Mouse (Mus musculus): ENCODE measurements around the gene Gfod2. TPM values are rescaled to one million over a fixed set of nuclear protein-coding genes. Genes with fewer than 3 reads are reported as not detected.
A peak's percentile ranks its signal among the peaks of the same experiment; 100 is the strongest.

Gene Gfod2
- polyA plus RNA-seq, 1 experiment from 2014 or later: 75.4 TPM

DNA sequence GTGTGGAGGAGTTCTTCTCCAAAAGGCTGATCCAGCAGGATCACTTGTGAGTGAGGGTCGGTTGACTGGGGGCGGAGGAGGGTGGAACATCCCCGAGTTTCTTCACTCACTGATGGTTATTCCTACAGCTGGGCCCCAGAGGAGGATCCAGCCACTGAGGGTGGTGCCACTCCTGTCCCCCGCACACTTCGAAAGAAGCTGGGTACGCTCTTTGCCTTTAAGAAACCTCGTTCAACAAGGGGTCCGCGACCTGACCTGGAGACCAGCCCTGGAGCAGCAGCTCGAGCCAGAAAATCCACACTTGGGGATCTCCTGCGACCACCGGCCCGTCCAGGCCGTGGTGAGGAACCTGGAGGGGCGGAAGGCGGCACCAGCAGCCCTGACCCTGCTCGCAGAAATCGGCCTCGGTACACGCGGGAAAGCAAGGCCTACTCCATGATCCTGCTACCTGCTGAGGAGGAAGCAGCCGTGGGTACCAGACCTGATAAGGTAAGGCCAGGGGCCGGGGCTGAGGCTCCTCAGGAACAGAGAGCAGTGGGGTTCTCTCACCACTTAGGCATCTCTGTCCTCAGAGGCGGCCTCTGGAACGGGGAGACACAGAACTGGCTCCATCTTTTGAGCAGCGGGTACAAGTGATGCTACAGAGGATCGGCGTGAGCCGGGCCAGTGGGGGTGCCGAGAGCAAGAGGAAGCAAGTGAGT, 63.2 kb downstream of the Gfod2 start:
- no peak for DNase-seq
- peak overlapping the region; percentile 75 for H3K4me2 ChIP-seq (ENCODE audit: low read length)
- no peaks in the 10 kb centered on the region for H3K27me3 ChIP-seq (ENCODE audit: control insufficient read depth, insufficient read depth, low read length)
- no peak for ATAC-seq (ENCODE audit: low FRiP score, low TSS enrichment)
- WGBS: 84% methylated on average over 30 of the region's 30 CpGs
- H3K9me3 ChIP-seq (ENCODE audit: control insufficient read depth, low read length): no peaks in the 10 kb centered on the region
- H3K4me1 ChIP-seq (ENCODE audit: control insufficient read depth, insufficient read depth, low read length): peaks cover 14% of the 10 kb centered on the region
- peak overlapping the region; percentile 68 for H3K4me3 ChIP-seq (replicated peaks; ENCODE audit: low read depth, low read length)
- H3K36me3 ChIP-seq (ENCODE audit: control insufficient read depth, insufficient read depth, low read length): peaks cover 38% of the 10 kb centered on the region
- peak overlapping the region; percentile 73 for H3K9ac ChIP-seq (replicated peaks; ENCODE audit: low read length)
- H3K27ac ChIP-seq (replicated peaks; ENCODE audit: low read depth, low read length): peak overlapping the region; percentile 92

DNA sequence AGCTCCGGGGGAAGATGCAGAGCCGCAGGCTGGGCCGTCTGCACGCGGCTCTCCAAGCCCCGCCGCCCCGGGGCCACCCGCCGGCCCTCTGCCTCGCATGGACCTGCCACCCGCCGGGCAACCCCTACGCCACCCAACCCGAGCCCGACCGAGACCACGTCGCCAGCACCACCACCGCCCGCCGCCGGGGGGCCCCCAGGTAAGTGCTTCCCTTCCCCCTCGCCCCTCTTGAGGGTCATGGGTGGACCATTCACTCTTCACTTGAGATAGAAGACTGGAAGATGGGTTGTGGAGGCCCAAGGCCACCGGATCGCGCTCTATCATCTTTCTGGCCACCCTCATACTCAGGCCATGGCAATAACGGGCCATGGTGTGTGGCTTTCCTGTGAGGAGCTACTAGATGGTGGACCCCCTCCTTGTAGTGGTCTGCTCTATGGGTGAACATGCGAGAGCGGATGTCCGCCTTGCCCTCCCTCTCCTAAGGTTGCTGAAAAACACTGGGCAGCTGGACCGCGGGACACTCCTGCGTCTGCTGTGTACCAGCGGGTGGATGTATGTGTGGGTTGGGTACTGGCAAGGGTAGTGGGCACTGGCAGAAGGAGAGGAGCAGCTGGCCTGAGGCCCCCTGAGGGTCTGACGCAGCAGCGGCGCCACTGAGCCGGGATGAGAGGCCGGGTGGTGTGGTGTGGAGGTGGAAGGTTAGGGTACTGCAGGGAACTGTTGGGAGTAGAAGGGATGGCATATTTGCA, 64.2 kb downstream of the Gfod2 start:
- ATAC-seq (ENCODE audit: low FRiP score, low TSS enrichment) (peak; percentile 64), DNase-seq (peak; percentile 75)
- peaks cover 34% of the 10 kb centered on the region for H3K36me3 ChIP-seq (ENCODE audit: control insufficient read depth, insufficient read depth, low read length)
- no peaks in the 10 kb centered on the region for H3K9me3 ChIP-seq (ENCODE audit: control insufficient read depth, low read length)
- H3K4me2 ChIP-seq (ENCODE audit: low read length): peak overlapping the region; percentile 75
- H3K4me1 ChIP-seq (ENCODE audit: control insufficient read depth, insufficient read depth, low read length): peaks cover 10% of the 10 kb centered on the region
- H3K9ac ChIP-seq (replicated peaks; ENCODE audit: low read length): peak overlapping the region; percentile 73
- WGBS: 4% methylated on average over 40 of the region's 40 CpGs
- H3K4me3 ChIP-seq (replicated peaks; ENCODE audit: low read depth, low read length): peak overlapping the region; percentile 68
- no peaks in the 10 kb centered on the region for H3K27me3 ChIP-seq (ENCODE audit: control insufficient read depth, insufficient read depth, low read length)
- H3K27ac ChIP-seq (replicated peaks; ENCODE audit: low read depth, low read length): peak overlapping the region; percentile 92

DNA sequence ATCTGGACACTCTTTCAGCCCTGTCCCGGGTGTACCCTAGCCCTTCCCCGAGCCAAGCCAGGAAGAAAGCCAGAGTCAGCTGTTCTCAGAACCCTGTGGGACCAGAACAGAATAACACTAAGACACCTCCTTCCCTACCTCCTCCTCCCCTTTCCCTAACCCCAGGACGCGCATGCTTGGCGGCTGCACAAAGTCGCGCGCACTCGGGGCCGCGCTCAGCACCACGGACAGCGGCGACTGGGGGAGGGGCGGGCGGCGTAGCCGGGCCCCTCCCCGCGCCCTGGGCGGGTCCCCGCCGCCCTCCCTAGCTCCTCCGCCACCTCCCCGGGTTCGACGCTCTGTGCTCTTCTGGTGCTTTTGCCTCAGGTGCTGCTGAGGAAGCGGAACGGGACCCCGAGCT, 64.8 kb downstream of the Gfod2 start:
- DNase-seq (peak; percentile 91), ATAC-seq (ENCODE audit: low FRiP score, low TSS enrichment) (peak; percentile 78)
- Histone ChIP-seq H3K27me3 (ENCODE audit: control insufficient read depth, insufficient read depth, low read length) (no peaks in the 10 kb centered on the region), H3K9me3 (ENCODE audit: control insufficient read depth, low read length) (no peaks in the 10 kb centered on the region), H3K27ac (replicated peaks; ENCODE audit: low read depth, low read length) (peak overlapping the region; percentile 92), H3K4me1 (ENCODE audit: control insufficient read depth, insufficient read depth, low read length) (peaks cover 10% of the 10 kb centered on the region), H3K9ac (replicated peaks; ENCODE audit: low read length) (peak overlapping the region; percentile 73), H3K4me3 (replicated peaks; ENCODE audit: low read depth, low read length) (peak overlapping the region; percentile 68), H3K36me3 (ENCODE audit: control insufficient read depth, insufficient read depth, low read length) (peaks cover 29% of the 10 kb centered on the region), H3K4me2 (ENCODE audit: low read length) (peak overlapping the region; percentile 75)
- WGBS: 3% methylated on average over 30 of the region's 30 CpGs

DNA sequence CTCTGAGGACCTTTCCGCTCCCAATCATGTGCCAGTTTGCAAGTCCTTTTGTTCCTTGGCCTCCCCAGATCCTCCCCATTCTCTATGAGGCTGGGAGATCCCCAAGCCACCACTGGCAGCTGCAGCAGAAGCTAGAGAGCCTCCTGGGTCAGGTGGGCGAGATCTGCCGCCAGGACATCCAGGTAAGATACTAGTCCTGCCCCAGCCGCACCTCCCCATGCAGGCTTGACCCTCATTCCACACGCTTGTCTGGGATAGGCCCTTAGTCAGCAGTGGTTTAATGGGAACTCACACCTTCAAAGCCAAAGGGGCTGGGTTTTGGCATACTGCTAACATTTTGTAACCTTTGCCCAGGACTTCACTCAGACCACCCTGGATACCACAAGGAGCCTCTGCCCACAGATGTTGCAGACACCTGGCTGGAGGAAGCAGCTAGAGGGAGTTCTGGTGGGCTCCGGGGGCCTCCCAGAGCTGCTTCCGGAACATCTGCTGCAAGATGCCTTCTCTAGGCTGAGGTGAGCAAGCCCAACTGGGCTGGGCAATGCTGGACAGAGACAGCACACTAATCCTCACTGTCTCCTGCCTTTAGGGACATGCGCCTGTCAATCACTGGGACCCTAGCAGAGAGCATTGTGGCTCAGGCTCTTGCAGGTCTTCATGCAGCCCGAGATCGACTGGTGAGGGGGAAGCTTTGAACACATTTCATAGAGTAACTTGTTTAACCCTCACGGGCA, 65.8 kb downstream of the Gfod2 start:
- peaks cover 10% of the 10 kb centered on the region for H3K4me1 ChIP-seq (ENCODE audit: control insufficient read depth, insufficient read depth, low read length)

DNA sequence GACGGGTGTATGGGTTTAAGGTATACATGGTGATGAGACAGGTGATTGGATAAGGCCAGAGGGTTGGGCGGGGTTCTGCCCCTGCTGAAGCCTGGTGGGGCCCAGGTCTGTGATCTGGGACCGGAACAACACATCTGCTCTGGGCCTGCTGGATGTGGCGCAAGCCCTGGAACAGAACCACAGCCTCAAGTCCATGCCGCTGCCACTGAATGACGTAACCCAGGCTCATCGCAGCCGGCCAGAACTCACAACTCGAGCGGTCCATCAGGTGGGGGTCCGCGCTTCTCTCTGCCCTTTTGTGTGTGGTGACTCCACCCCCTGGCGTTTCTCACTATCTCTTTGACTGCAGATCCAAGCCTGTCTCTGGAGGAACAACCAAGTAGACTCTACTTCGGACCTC, 67.5 kb downstream of the Gfod2 start:
- no peaks in the 10 kb centered on the region for H3K9me3 ChIP-seq (ENCODE audit: control insufficient read depth, low read length)
- no peaks in the 10 kb centered on the region for H3K27me3 ChIP-seq (ENCODE audit: control insufficient read depth, insufficient read depth, low read length)
- 87% methylated on average over 14 of the region's 14 CpGs for WGBS
- H3K27ac ChIP-seq (replicated peaks; ENCODE audit: low read depth, low read length): no peak overlapping the region
- DNase-seq (no peak), ATAC-seq (ENCODE audit: low FRiP score, low TSS enrichment) (no peak)
- peaks cover 5% of the 10 kb centered on the region; the same call in 1 of the 2 replicates for H3K36me3 ChIP-seq (ENCODE audit: control insufficient read depth, insufficient read depth, low read length)
- H3K4me1 ChIP-seq (ENCODE audit: control insufficient read depth, insufficient read depth, low read length): peaks cover 10% of the 10 kb centered on the region
- H3K4me3 ChIP-seq (replicated peaks; ENCODE audit: low read depth, low read length): no peak overlapping the region
- H3K9ac ChIP-seq (replicated peaks; ENCODE audit: low read length): no peak overlapping the region
- H3K4me2 ChIP-seq (ENCODE audit: low read length): no peak overlapping the region

More for the DNA sequence above, 65.8 kb downstream of the Gfod2 start:
- no peak overlapping the region for H3K4me2 ChIP-seq (ENCODE audit: low read length)
- 96% methylated on average over 11 of the region's 11 CpGs for WGBS
- H3K36me3 ChIP-seq (ENCODE audit: control insufficient read depth, insufficient read depth, low read length): peaks cover 19% of the 10 kb centered on the region
- no peaks in the 10 kb centered on the region for H3K27me3 ChIP-seq (ENCODE audit: control insufficient read depth, insufficient read depth, low read length)
- H3K27ac ChIP-seq (replicated peaks; ENCODE audit: low read depth, low read length): no peak overlapping the region
- DNase-seq (no peak), ATAC-seq (ENCODE audit: low FRiP score, low TSS enrichment) (no peak)
- no peak overlapping the region for H3K9ac ChIP-seq (replicated peaks; ENCODE audit: low read length)
- H3K4me3 ChIP-seq (replicated peaks; ENCODE audit: low read depth, low read length): no peak overlapping the region
- no peaks in the 10 kb centered on the region for H3K9me3 ChIP-seq (ENCODE audit: control insufficient read depth, low read length)

DNA sequence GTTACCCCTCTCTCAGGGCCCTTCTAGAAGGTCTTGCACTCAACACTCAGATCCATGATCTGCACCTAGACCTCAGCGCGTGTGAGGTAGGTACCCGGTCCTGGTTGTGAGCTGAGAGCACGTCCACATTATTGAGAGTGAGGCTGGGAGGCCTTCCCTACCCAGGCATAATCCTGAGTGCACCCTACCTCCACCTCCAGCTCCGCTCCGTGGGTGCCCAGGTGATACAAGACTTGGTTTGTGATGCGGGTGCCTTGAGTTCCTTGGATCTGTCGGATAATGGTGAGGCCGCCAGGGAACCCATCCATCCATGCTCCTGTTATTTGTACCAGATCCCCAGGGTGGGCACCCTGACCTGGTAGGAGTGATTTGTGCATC, 68.5 kb downstream of the Gfod2 start:
- ATAC-seq (ENCODE audit: low FRiP score, low TSS enrichment): no peak
- 89% methylated on average over 9 of the region's 9 CpGs for WGBS
- H3K4me1 ChIP-seq (ENCODE audit: control insufficient read depth, insufficient read depth, low read length): peaks cover 3% of the 10 kb centered on the region

DNA sequence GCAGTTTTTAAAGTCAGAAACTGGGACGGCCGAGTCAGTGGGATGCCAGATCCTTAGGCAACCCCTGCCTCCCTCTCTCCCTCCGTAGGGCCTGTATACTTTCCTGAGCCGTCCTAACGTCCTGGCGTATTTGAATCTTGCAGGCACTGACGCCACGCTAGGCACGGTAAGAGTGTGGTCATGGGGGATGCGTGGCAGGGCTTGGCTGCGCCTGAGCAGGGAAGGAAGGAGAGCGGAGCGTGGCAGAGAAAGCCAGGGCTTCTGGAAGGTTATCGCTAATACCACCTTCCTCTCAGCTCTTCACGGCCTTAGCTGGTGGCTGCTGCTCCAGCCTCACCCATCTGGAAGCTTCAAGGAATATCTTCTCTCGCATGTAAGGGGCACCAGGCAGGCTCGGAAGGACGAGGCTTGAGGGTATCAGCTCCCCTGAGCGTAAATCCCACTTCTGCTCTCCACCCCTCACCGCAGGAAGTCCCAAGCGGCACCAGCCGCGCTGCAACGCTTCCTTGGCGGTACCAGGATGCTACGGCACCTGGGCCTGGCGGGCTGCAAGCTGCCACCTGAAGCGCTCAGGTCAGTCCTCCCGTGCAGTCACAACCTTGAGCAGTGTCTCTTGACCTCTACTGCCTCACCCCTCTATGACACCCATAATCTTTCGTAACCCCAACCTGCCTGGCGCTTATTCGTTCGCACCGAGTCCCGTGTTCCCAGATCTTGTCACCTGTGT, 69.0 kb downstream of the Gfod2 start:
- ATAC-seq (ENCODE audit: low FRiP score, low TSS enrichment) (no peak), DNase-seq (no peak)
- no peaks in the 10 kb centered on the region for H3K9me3 ChIP-seq (ENCODE audit: control insufficient read depth, low read length)
- H3K36me3 ChIP-seq (ENCODE audit: control insufficient read depth, insufficient read depth, low read length): peaks cover 2% of the 10 kb centered on the region; the same call in 1 of the 2 replicates
- H3K4me1 ChIP-seq (ENCODE audit: control insufficient read depth, insufficient read depth, low read length): no peaks in the 10 kb centered on the region
- WGBS: 56% methylated on average over 35 of the region's 35 CpGs
- no peak overlapping the region for H3K9ac ChIP-seq (replicated peaks; ENCODE audit: low read length)
- no peaks in the 10 kb centered on the region for H3K27me3 ChIP-seq (ENCODE audit: control insufficient read depth, insufficient read depth, low read length)
- H3K4me3 ChIP-seq (replicated peaks; ENCODE audit: low read depth, low read length): no peak overlapping the region
- no peak overlapping the region for H3K4me2 ChIP-seq (ENCODE audit: low read length)
- H3K27ac ChIP-seq (replicated peaks; ENCODE audit: low read depth, low read length): no peak overlapping the region

More for the DNA sequence above, 68.5 kb downstream of the Gfod2 start:
- H3K4me3 ChIP-seq (replicated peaks; ENCODE audit: low read depth, low read length): no peak overlapping the region
- no peak overlapping the region for H3K4me2 ChIP-seq (ENCODE audit: low read length)
- no peak overlapping the region for H3K27ac ChIP-seq (replicated peaks; ENCODE audit: low read depth, low read length)
- no peaks in the 10 kb centered on the region for H3K9me3 ChIP-seq (ENCODE audit: control insufficient read depth, low read length)
- H3K9ac ChIP-seq (replicated peaks; ENCODE audit: low read length): no peak overlapping the region
- H3K27me3 ChIP-seq (ENCODE audit: control insufficient read depth, insufficient read depth, low read length): no peaks in the 10 kb centered on the region
- no peak for DNase-seq
- no peaks in the 10 kb centered on the region for H3K36me3 ChIP-seq (ENCODE audit: control insufficient read depth, insufficient read depth, low read length)

DNA sequence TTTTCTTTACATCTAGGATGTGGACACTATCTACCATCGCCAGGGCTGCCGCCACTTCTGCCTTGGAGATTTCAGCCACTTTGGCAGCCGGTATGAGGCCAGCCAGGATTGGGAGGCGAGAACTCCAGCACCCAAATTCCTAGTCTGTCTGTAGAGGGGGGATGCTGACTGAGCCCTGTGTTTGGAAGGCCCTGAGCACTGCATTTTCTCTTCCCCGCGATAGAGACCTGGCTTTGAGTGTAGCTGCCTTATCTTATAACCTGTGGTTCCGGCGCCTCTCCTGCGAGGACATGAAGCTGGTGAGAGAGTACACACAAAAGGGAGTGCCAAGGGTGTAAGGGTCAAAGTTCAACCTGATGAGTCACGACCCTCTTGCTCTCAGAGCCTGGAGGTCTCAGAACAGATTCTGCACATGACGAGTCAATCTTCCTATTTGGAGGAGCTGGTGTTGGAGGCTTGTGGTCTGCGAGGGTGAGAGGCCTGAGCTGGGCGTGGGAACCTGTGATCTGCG, 70.2 kb downstream of the Gfod2 start:
- H3K27ac ChIP-seq (replicated peaks; ENCODE audit: low read depth, low read length): no peak overlapping the region
- DNase-seq (no peak), ATAC-seq (ENCODE audit: low FRiP score, low TSS enrichment) (no peak)
- no peaks in the 10 kb centered on the region for H3K27me3 ChIP-seq (ENCODE audit: control insufficient read depth, insufficient read depth, low read length)
- no peak overlapping the region for H3K4me2 ChIP-seq (ENCODE audit: low read length)
- no peaks in the 10 kb centered on the region for H3K4me1 ChIP-seq (ENCODE audit: control insufficient read depth, insufficient read depth, low read length)
- H3K4me3 ChIP-seq (replicated peaks; ENCODE audit: low read depth, low read length): no peak overlapping the region
- no peak overlapping the region for H3K9ac ChIP-seq (replicated peaks; ENCODE audit: low read length)
- H3K9me3 ChIP-seq (ENCODE audit: control insufficient read depth, low read length): no peaks in the 10 kb centered on the region
- 65% methylated on average over 14 of the region's 14 CpGs for WGBS
- H3K36me3 ChIP-seq (ENCODE audit: control insufficient read depth, insufficient read depth, low read length): peaks cover 13% of the 10 kb centered on the region
